Mouse (Mus musculus): Measurements from ENCODE around the gene Anks6. TPM values are rescaled to one million over a fixed set of nuclear protein-coding genes. Genes with fewer than 3 reads are reported as not detected.
"Not testable (repeated sequence)": the region's sequence is repeated elsewhere in the genome, so short reads cannot be mapped to it uniquely, and the experiment has no call there.

Anks6 gene
- polyA plus RNA-seq, 1 experiment from 2014 or later, result 9.5 TPM

DNA sequence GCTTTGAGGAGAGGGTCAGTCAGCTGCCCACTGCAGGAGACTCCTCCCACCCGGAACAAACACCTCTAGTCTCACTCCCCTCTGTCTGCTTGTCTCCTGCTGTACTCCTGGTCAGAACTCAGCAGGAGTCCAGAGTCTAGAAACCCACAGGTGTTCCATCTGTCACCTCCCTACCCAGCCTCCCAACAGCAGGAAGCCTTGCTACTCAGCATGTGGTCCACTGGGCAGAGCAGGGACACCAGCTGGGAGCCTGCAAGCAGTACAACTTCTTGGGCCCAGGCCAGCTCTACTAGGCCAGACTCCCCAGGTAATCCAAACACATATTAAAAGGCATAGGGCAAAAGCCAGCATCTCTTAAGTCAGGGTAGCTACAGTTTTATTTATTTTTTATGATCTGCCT lies 3.7 kb upstream of the Anks6 start:
- Histone ChIP-seq H3K4me2 (replicated peaks) (no peak overlapping the region), H3K9ac (no peak overlapping the region), H3K4me3 (no peak overlapping the region), H3K9me3 (no peaks in the 10 kb centered on the region), H3K4me1 (peaks cover 5% of the 10 kb centered on the region), H3K36me3 (no peaks in the 10 kb centered on the region), H3K27me3 (no peaks in the 10 kb centered on the region), H3K27ac (no peak overlapping the region)
- WGBS, result 8% methylated on average over 1 of the region's 1 CpGs
- ATAC-seq (ENCODE audit: insufficient number of reproducible peaks, insufficient read depth, low FRiP score, low TSS enrichment), result no peak

DNA sequence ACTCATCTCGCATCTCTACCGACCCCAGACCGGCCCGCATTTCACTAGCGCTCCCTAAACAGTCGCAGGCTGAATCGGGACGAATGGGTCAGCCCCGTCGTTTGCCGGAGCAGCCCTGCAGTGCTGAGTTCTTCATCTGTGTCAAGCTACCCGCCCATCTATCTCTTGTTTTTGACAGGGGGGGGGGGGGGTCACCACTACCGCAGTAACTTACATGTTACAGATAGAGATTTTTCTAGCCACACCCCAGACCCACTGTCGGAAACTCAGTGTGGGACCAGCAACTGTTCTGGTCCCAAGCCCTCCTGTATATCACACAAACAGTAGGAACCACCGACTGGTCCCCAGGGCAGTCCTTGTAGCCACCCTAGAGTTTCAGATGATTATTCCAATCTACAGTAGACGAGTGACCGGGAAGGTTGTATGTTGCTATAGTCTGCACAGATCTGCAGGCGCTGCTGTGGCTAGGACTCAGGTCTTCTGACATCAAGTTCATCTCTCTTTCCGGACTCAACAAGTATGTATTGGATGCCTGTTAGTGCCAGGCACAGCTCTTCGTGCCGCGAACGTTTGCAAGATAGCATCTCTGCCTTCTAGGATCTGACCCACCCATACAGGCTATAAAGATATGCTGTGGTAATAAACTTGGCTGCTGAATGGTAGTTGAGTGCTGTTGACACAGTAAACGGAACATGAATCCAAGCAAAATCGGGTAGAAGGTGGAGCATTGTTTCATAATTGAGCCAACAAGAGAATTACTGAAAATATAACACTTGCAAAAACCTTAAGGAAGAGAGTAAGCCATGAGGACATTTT lies 491 bp upstream of the Anks6 start:
- Histone ChIP-seq H3K27ac (no peak overlapping the region), H3K4me2 (replicated peaks) (peak overlapping the region; percentile 68), H3K27me3 (no peaks in the 10 kb centered on the region), H3K9me3 (no peaks in the 10 kb centered on the region), H3K9ac (peak overlapping the region; percentile 81), H3K4me1 (peaks cover 5% of the 10 kb centered on the region), H3K36me3 (no peaks in the 10 kb centered on the region), H3K4me3 (peak overlapping the region; percentile 79)
- 37% methylated on average over 25 of the region's 25 CpGs for WGBS
- ATAC-seq (ENCODE audit: insufficient number of reproducible peaks, insufficient read depth, low FRiP score, low TSS enrichment), result peak; percentile 48

DNA sequence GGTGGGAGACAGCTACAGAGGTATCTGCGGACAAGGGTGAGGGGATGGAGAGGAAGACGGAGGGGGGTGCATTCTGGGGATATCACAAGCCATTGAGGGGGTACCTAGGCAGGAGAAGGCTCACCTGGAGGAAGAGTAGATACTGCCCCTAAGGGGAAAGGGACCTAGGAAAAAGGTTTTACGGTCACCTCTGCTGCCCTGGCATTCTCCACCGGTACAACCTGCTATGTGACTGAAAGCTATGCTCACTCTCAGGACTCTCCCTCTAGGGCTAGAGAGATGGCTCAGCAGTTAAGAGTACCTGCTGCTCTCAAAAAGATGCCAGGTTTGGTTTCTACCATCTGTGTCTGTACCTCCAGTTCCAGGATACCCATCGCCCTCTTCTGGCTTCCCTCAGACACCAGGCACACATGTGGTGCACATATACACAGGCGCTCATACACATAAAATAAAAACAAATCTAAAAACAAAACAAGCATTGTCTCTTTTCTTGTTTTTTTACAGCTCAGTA lies 1.6 kb downstream of the Anks6 start:
- no peaks in the 10 kb centered on the region for H3K9me3 ChIP-seq
- H3K4me1 ChIP-seq, result peaks cover 16% of the 10 kb centered on the region
- H3K9ac ChIP-seq, result no peak overlapping the region
- WGBS, result 93% methylated on average over 6 of the region's 6 CpGs
- no peak for ATAC-seq (ENCODE audit: insufficient number of reproducible peaks, insufficient read depth, low FRiP score, low TSS enrichment)
- no peaks in the 10 kb centered on the region for H3K27me3 ChIP-seq
- H3K4me2 ChIP-seq (replicated peaks), result peak overlapping the region; percentile 68
- no peaks in the 10 kb centered on the region for H3K36me3 ChIP-seq
- H3K27ac ChIP-seq, result no peak overlapping the region
- no peak overlapping the region for H3K4me3 ChIP-seq

DNA sequence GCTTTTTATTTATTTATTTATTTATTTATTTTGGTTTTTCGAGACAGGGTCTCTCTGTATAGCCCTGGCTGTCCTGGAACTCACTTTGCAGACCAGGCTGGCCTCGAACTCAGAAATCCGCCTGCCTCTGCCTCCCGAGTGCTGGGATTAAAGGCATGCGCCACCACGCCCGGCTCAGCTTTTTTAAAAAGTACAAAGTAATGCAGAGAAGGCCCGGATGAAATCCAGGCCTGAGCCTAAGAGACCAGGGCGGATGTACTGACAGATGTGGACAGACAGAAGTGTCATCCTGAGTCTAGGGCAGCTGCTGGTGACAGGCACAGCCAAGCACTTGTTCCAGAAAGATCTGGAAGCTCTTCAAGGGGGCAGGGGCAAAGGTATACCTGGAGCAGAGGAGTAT lies 2.1 kb downstream of the Anks6 start:
- 94% methylated on average over 9 of the region's 9 CpGs for WGBS
- not testable (repeated sequence) for H3K27me3 ChIP-seq; H3K4me3 ChIP-seq; H3K27ac ChIP-seq; ATAC-seq (ENCODE audit: insufficient number of reproducible peaks, insufficient read depth, low FRiP score, low TSS enrichment); H3K9ac ChIP-seq; H3K9me3 ChIP-seq; H3K36me3 ChIP-seq; H3K4me2 ChIP-seq (replicated peaks)
- peaks cover 20% of the 10 kb centered on the region for H3K4me1 ChIP-seq

DNA sequence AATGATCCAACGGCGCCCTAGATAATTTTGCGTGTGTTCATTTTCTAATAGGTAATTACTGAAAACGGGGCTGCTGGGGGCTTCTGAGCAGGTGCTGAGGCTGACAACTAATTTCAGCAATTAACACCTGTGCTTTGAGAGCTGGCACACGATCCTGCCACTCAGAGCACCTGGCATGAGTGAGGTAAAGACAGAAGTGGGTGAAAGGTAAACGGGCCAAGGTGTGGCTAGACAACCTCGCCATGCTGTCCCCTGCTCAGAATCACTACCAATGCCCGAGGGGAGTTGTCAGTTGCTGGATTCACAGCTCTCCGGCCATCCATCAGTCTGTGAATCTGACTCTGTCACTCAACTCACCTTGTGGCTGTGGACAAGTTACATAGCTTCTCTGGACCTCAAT lies 5.3 kb downstream of the Anks6 start:
- no peak for ATAC-seq (ENCODE audit: insufficient number of reproducible peaks, insufficient read depth, low FRiP score, low TSS enrichment)
- Histone ChIP-seq H3K4me3 (no peak overlapping the region), H3K27me3 (no peaks in the 10 kb centered on the region), H3K9me3 (no peaks in the 10 kb centered on the region), H3K36me3 (no peaks in the 10 kb centered on the region), H3K9ac (no peak overlapping the region), H3K4me1 (peaks cover 23% of the 10 kb centered on the region), H3K27ac (no peak overlapping the region), H3K4me2 (replicated peaks) (no peak overlapping the region)
- 72% methylated on average over 9 of the region's 9 CpGs for WGBS

DNA sequence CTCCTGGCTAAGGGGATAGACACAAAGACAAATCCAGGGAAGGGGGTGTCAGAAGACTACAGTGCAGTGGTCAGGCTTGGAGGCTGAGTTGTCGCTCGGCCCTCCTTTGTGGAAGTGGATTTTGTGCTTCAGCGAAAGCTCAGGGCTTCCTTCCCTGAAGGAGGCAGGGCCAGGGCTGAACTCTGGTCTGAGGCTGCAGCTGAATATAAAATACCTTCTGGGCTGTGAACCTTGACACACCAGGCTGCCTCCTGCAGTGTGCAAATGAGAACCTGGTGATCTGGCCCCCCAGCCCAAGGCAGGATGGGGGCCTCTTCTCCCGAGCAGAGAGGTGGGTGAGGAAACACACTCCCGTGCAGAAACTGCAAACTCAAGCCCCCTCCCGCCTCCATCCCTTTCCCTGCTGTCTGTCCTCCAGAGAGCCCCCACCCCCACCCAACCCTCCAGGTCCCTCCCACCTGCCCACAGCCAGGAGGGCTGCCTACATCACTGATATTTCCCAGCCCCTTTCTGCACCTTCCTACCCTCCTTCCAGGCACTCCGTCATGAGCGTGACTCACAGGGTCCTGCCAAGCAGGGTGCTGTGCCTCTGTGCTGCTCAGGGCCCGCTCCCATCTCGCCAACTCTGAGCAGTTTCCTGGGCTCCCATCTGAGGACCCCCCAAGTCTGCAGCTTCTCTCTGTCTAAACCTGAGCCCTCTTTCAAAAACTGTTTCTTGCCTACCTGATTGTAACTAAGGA lies 6.4 kb downstream of the Anks6 start:
- ATAC-seq (ENCODE audit: insufficient number of reproducible peaks, insufficient read depth, low FRiP score, low TSS enrichment), result no peak
- Histone ChIP-seq H3K27ac (peak overlapping the region; percentile 48; the same call in 1 of the 2 replicates), H3K4me2 (replicated peaks) (0 out of 2 replicates have a peak overlapping the region, but pooled peaks have one; percentile 5), H3K27me3 (no peaks in the 10 kb centered on the region), H3K36me3 (no peaks in the 10 kb centered on the region), H3K4me3 (no peak overlapping the region), H3K9ac (peak overlapping the region; percentile 13; the same call in 1 of the 2 replicates), H3K4me1 (peaks cover 18% of the 10 kb centered on the region), H3K9me3 (no peaks in the 10 kb centered on the region)
- 25% methylated on average over 10 of the region's 10 CpGs for WGBS

DNA sequence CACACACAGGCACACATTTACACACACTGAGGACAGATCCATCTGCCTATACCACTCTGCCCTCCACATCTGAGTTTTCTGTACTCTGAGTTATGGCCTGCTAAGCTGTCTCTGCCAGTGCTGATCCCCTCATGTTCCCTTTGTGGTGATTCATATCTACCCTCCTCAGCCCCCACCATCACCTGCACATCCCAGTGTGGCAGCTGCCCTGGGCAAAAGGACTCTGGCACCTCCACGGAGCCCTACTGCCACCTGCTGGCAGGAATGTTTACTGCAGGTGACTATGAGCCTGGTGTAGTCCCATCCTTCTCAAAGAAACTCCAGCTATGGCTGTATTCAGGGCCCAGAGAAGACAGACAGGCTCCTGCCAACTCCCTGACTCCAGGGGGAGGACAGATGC lies 7.1 kb downstream of the Anks6 start:
- H3K36me3 ChIP-seq, result no peaks in the 10 kb centered on the region
- no peaks in the 10 kb centered on the region for H3K9me3 ChIP-seq
- H3K4me1 ChIP-seq, result peaks cover 18% of the 10 kb centered on the region
- peak; percentile 39; the same call in 1 of the 2 replicates for ATAC-seq (ENCODE audit: insufficient number of reproducible peaks, insufficient read depth, low FRiP score, low TSS enrichment)
- 0% methylated on average over 1 of the region's 1 CpGs for WGBS
- H3K27me3 ChIP-seq, result no peaks in the 10 kb centered on the region
- H3K9ac ChIP-seq, result no peak overlapping the region
- H3K4me3 ChIP-seq, result no peak overlapping the region
- peak overlapping the region; percentile 48; the same call in 1 of the 2 replicates for H3K27ac ChIP-seq
- no peak overlapping the region for H3K4me2 ChIP-seq (replicated peaks)

DNA sequence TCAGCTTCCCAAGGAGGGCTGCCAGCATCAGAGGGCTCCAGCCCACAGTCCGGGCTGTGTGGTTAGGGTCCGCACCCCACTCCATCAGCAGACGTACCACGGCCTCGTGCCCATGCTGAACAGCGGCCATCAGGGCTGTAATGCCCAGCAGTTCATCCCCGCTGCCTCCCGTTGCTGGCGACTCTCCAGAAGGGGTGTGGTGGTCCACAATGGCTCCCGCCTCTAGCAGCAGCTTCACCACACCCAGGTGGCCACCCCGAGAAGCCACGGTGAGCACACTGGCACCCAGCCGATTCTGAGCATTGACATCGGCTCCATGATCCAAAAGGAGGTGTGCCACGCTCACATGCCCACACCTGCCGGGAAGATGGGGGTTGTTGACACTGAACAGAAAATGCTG lies 8.0 kb downstream of the Anks6 start:
- no peak overlapping the region for H3K27ac ChIP-seq
- WGBS, result 94% methylated on average over 16 of the region's 16 CpGs

DNA sequence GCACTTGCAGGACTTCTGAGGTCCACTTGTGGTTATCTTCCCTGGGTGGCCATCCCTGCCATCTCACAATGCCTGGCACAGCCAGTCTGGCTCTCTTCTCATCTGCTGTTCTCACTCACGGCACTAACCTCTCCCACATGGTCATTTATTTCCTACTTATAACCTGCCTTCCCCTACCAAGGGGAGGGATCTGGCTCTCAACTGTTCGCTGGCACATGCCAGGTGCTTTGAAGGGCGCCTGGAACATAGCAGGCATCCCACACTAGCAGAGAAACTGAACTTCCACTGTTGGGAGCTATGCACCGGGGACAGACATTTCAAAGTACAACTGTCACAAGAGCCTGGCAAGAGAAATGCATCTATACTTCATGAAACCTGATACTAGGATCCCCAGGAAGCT lies 9.5 kb downstream of the Anks6 start:
- H3K9me3 ChIP-seq, result no peaks in the 10 kb centered on the region
- no peaks in the 10 kb centered on the region for H3K27me3 ChIP-seq
- H3K36me3 ChIP-seq, result no peaks in the 10 kb centered on the region
- no peak overlapping the region for H3K9ac ChIP-seq
- 68% methylated on average over 4 of the region's 4 CpGs for WGBS
- no peak overlapping the region for H3K4me2 ChIP-seq (replicated peaks)
- ATAC-seq (ENCODE audit: insufficient number of reproducible peaks, insufficient read depth, low FRiP score, low TSS enrichment), result no peak
- peaks cover 18% of the 10 kb centered on the region for H3K4me1 ChIP-seq
- no peak overlapping the region for H3K4me3 ChIP-seq
- no peak overlapping the region for H3K27ac ChIP-seq

More for the DNA sequence above, 8.0 kb downstream of the Anks6 start:
- Histone ChIP-seq H3K9ac (no peak overlapping the region), H3K27me3 (no peaks in the 10 kb centered on the region), H3K4me3 (no peak overlapping the region), H3K9me3 (no peaks in the 10 kb centered on the region), H3K36me3 (no peaks in the 10 kb centered on the region), H3K4me1 (peaks cover 18% of the 10 kb centered on the region), H3K4me2 (replicated peaks) (no peak overlapping the region)
- no peak for ATAC-seq (ENCODE audit: insufficient number of reproducible peaks, insufficient read depth, low FRiP score, low TSS enrichment)

DNA sequence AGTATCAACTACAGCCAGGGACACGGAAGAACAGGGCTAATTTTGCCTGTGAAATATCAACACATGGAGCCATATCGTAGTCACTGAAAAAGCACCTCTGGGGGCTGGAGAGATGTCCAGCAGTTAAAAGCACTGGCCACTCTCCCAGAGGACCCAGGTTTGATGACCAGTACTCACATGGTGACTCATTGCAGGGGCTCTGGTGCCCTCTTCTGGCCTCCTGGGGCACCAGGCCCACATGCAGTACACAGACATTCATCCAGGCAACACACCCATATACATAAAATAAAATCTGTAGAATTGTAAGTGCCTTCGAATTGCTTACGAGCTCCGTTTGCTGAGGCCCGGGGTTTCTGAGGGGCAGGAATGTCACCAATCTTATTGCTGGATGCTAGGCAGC lies 10.3 kb downstream of the Anks6 start:
- ATAC-seq (ENCODE audit: insufficient number of reproducible peaks, insufficient read depth, low FRiP score, low TSS enrichment), result no peak
- Histone ChIP-seq H3K27me3 (no peaks in the 10 kb centered on the region), H3K9me3 (no peaks in the 10 kb centered on the region), H3K9ac (no peak overlapping the region), H3K4me1 (peaks cover 18% of the 10 kb centered on the region), H3K4me3 (no peak overlapping the region), H3K36me3 (no peaks in the 10 kb centered on the region), H3K27ac (no peak overlapping the region), H3K4me2 (replicated peaks) (no peak overlapping the region)
- 78% methylated on average over 6 of the region's 6 CpGs for WGBS

DNA sequence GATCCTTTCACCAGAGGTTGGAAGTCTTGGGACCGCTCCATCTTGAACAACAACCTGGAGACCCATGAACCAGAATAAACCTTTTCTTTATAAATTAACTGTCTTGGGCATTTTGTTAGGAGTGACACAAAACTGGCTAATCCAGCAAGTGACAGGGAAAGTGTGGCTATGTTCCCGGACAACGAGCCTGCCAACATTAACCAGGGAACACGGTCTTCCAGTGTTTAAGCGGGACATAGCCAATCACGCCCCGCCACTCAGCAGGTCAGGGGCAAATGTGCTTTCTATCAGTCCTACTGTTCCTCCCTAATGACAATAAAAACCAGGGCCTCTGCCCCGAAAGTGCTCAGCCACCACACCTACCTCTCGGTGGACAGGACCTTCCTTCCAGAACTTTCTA lies 13.4 kb downstream of the Anks6 start:
- no peaks in the 10 kb centered on the region for H3K27me3 ChIP-seq
- no peak overlapping the region for H3K27ac ChIP-seq
- 84% methylated on average over 9 of the region's 9 CpGs for WGBS
- no peak for ATAC-seq (ENCODE audit: insufficient number of reproducible peaks, insufficient read depth, low FRiP score, low TSS enrichment)
- H3K4me1 ChIP-seq, result 0 out of 2 replicates have a peak, but pooled peaks cover 3% of the 10 kb centered on the region
- no peak overlapping the region for H3K4me3 ChIP-seq
- H3K36me3 ChIP-seq, result 0 out of 2 replicates have a peak, but pooled peaks cover 6% of the 10 kb centered on the region
- H3K4me2 ChIP-seq (replicated peaks), result no peak overlapping the region
- no peaks in the 10 kb centered on the region for H3K9me3 ChIP-seq
- H3K9ac ChIP-seq, result no peak overlapping the region

DNA sequence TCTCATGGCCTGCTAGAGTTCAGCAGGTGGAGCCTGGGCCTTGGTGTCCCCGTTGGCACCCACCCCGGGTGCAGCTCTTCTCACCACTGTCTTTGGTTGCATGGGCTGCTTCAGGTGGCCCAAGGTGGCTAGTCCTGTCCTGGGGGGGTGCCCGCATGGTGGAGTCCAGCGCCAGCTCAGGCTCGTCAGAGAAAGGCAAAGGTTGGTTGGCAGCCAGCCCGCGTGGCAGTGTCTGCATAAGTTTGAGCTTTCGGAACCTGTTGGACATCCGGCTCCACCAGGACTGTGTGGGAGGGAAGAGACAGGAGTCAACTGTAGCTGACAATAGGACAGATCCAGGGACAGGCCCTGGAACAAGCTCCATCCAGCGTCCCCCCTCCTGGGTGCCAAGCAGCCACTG lies 17.6 kb downstream of the Anks6 start:
- H3K4me1 ChIP-seq, result peaks cover 8% of the 10 kb centered on the region; the same call in 1 of the 2 replicates
- H3K27me3 ChIP-seq, result no peaks in the 10 kb centered on the region
- no peak overlapping the region for H3K27ac ChIP-seq
- no peak overlapping the region for H3K4me3 ChIP-seq
- peaks cover 18% of the 10 kb centered on the region; the same call in 1 of the 2 replicates for H3K36me3 ChIP-seq
- ATAC-seq (ENCODE audit: insufficient number of reproducible peaks, insufficient read depth, low FRiP score, low TSS enrichment), result no peak
- H3K9me3 ChIP-seq, result no peaks in the 10 kb centered on the region
- WGBS, result 95% methylated on average over 10 of the region's 10 CpGs
- H3K4me2 ChIP-seq (replicated peaks), result no peak overlapping the region
- no peak overlapping the region for H3K9ac ChIP-seq

Data from embryonic facial prominence, embryonic 12.5 days (tissue).